Mouse (Mus musculus) G1E-ER4 (cell line): ENCODE measurements around the gene Cd247. TPM values are rescaled to one million over a fixed set of nuclear protein-coding genes. Genes with fewer than 3 reads are reported as not detected.

ENCODE experiments used
- GATA1 ChIP-seq: IDR thresholded peaks from one replicate; pipeline ENCODE4 v1.8.0; 2012; ENCODE audit warnings: low read length, inconsistent platforms
- polyA plus RNA-seq: library from polyadenylated mRNA; stranded (reverse); fragments of >175 nt; gene quantifications from 2 replicates; pipeline ENCODE4 v1.2.3, GENCODE M21; 2012

The Cd247 gene
- polyA plus RNA-seq, 1 experiment: 0.41 TPM

- TF ChIP-seq GATA1: no peak
These were observed 14.6 kb downstream of the Cd247 start for GRCm38 (mm10) chr1:165803107-165803506.

- no peak for TF ChIP-seq GATA1
These were observed 15.7 kb downstream of the Cd247 start for GRCm38 (mm10) chr1:165804133-165804532.

GRCm38 (mm10) chr1:165810633-165811032 lies 22.2 kb downstream of the Cd247 start:
- TF ChIP-seq GATA1: no peak

- peak; percentile 63 for TF ChIP-seq GATA1
These were observed 22.7 kb downstream of the Cd247 start for GRCm38 (mm10) chr1:165811170-165811569.

GRCm38 (mm10) chr1:165812775-165813174 lies 24.3 kb downstream of the Cd247 start:
- no peak for TF ChIP-seq GATA1

GRCm38 (mm10) chr1:165814116-165814515 lies 25.6 kb downstream of the Cd247 start:
- no peak for TF ChIP-seq GATA1

- no peak for TF ChIP-seq GATA1
These were observed 26.2 kb downstream of the Cd247 start for GRCm38 (mm10) chr1:165814521-165815278.

GRCm38 (mm10) chr1:165816391-165816790 lies 27.9 kb downstream of the Cd247 start:
- no peak for TF ChIP-seq GATA1

- TF ChIP-seq GATA1: no peak
These were observed 28.8 kb downstream of the Cd247 start for GRCm38 (mm10) chr1:165817264-165817663.

GRCm38 (mm10) chr1:165818145-165818860 lies 29.8 kb downstream of the Cd247 start:
- TF ChIP-seq GATA1: peak; percentile 33

GRCm38 (mm10) chr1:165819147-165819546 lies 30.7 kb downstream of the Cd247 start:
- no peak for TF ChIP-seq GATA1

- TF ChIP-seq GATA1: no peak
These were observed 33.5 kb downstream of the Cd247 start for GRCm38 (mm10) chr1:165822031-165822430.

- no peak for TF ChIP-seq GATA1
These were observed 39.7 kb downstream of the Cd247 start for GRCm38 (mm10) chr1:165828173-165828572.

- no peak for TF ChIP-seq GATA1
These were observed 40.1 kb downstream of the Cd247 start for GRCm38 (mm10) chr1:165828615-165829014.

- no peak for TF ChIP-seq GATA1
These were observed 41.4 kb downstream of the Cd247 start for GRCm38 (mm10) chr1:165829890-165830289.

GRCm38 (mm10) chr1:165833244-165833643 lies 44.8 kb downstream of the Cd247 start:
- TF ChIP-seq GATA1: no peak

- no peak for TF ChIP-seq GATA1
These were observed 45.6 kb downstream of the Cd247 start for GRCm38 (mm10) chr1:165833910-165834632.
